Mouse (Mus musculus) cerebellum, postnatal 25 days (tissue): Measurements from ENCODE around the gene Atxn10.
"Not testable (repeated sequence)": the region's sequence is repeated elsewhere in the genome, so short reads cannot be mapped to it uniquely, and the experiment has no call there.

Source experiments
- DNase-seq, 2 experiments: peaks; one replicate each; pipeline ENCODE4 v3.0.0; 2021; ENCODE audit warnings: mixed read lengths in 2 of 2

Gene Atxn10

DNA sequence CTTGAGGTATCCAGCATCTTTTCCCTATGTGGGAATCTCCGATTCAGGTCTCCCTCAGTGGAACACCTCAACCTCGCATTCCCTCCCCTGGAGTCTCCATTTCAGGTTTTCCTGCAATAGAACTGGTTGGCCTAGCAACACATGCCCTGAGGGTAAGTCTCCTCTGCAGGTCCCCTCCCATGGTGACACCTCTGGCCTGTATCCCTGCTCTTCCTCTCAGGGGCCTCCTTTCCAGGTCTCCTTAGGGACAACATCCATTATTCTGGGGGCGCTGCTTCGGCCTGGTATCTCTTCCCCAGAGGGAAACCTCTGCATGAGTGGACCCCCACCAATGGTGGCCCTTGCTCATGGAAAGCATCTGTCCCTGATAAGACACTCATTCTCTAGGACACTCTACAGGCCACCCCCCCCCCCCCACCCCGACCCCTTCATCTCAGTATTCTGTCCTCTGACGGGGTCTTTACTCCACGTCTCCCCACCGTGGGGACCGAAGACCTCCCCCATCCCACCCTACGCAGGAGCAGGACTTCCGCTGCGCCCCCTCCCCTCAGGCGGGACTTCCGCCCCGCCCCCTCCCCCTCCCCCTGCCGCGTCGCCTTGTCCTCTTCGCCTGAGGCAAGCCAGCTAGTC, at the start of gene Atxn10:
Gene Atxn10 (plus strand): TSS at position 575 of the 630 bp plus-strand sequence.
- peak in 1 of 2 experiments; percentile 36 for DNase-seq

DNA sequence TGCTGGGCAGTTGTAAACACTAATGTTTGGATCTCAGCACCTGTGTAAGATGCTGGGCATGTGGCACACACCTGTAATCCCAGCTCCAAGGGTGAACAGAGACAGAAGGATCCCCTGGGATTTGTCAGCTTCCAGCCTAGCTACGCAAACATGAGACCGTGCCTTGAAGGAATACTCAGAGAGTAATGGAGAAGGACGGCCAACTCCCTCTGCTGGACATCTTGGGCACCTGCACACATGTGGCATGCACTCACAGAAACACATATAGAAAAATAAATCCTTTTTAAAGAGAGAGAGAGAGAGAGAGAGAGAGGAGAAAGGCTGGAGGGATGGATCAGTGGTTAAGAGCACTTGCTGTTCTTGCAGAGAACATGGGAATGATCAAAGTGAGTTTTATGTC, 41.4 kb upstream of the Atxn10 start:
- no peak for DNase-seq

DNA sequence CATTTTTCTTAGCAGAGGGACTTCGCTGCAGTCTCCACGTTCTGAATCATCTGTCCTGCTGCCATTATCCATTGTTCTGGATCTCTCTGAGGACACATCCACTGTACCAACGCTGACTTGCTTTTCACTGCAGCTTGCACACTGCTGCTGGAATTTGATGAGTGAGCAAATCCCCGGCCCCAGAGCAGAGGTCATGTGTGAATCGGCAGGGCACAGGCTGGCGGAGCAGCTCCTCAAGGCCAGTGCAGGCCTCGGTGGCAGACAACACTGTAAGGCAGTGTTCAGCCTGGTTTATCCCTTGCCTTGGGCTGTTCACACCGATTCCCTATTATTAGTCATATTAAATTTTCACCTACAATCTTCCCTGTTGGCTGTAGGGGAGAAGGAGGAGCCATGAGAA, 40.5 kb upstream of the Atxn10 start:
- no peak for DNase-seq

DNA sequence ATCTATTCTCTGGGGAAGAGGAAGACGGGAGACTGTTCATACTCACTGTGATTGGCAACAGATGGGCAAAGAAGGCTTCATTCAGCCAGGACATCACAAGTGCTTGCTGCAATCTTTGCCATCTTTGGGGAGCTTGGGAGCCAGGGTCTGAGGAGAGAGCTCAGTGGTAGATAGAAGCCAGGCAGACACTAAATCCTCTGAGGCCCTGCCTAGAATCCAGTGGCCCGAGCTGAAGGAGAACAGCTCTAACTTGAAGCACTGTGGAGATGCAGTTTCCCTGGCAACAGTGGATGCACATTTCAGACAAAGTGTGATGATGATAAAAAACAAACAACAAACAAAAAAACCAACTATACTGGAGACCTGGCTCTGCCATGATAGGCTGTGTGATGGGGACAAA, 40.1 kb upstream of the Atxn10 start:
- DNase-seq, result no peak

DNA sequence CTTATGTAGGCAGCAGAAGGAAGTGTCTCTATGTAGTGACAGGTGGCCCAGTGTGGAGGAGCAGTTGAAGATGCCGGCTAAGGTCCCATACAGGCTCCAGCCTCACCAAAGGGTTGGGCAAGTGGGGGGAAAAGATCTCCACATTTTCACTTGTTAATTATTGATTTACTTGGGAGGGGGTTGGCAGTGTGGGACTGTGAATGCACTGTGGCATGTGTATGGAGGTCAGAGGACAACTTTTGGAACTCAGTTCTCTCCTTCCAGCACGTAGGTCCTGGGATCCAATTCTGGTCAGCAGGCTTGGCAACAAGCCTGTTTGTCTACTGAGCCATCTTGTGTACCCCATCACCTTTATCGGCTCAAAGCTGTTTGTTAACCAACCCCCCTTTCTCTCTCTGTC, 39.5 kb upstream of the Atxn10 start:
- no peak for DNase-seq

DNA sequence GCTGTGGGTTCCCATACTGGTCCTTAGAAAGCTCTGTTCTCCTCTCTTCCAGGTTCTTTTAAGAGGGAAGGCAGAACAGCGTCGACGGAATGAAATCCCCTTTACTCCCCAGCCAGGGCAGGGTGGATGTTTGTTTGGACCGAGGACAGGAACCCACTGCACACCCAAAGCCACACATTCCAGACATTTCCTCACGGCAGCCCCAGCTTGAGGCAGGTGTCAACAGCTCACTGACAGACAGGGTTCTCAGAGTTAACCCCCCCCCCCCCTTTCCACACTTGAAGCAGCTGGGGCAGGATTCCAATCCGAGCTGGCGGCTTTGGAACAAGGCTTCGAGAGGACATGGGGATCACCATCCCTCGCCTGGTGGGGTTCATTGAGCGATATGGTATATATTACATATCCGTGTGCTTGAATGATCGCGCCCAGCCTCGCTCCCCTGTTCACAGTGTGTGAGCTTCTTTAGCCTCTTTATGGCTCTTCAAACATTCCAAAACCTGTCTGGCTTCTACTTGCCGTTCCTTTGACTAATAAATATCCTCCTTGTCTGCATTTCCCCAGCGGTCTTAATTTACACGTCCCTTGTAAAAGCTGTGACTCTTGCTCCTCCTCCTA, 37.8 kb upstream of the Atxn10 start:
- DNase-seq, result no peak

DNA sequence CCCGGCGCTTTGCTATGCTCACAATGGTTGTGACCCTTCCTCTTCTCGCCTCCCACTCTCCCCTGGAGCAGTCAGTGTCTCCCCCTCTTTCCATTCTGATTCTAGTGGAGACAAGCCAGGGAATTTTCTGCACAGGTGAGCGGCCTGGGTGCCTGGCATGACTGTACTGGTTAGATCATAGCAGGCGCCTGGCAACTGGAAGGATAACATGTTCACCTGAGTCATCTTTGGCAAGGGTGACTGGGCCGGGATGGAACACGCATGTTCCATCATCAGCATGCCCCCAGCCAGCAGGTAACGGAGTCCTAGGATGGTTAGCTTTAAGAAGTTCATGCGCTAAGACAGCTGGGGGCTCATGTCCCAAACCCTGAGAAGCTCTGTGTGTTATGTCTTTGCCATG, 37.1 kb upstream of the Atxn10 start:
- peak; percentile 40 to 50 for DNase-seq

DNA sequence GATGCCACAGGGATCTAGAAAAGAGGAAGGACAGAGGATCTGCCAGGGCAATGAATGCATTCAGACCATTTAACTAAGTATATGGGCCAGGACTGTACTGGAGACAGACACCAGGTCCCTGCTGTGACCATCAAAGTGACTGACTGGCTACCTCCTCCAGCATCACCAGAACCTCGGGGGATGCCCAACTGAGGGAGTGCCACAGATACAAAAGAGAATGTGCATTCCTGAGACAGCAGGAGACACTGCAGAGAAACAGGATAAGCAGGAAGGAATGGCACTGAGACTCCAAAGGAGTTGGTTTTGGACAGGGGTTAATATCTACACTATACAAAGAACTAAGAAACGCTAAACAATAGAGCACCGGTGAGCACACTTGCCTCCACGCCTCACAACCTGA, 32.8 kb upstream of the Atxn10 start:
- DNase-seq, result no peak

DNA sequence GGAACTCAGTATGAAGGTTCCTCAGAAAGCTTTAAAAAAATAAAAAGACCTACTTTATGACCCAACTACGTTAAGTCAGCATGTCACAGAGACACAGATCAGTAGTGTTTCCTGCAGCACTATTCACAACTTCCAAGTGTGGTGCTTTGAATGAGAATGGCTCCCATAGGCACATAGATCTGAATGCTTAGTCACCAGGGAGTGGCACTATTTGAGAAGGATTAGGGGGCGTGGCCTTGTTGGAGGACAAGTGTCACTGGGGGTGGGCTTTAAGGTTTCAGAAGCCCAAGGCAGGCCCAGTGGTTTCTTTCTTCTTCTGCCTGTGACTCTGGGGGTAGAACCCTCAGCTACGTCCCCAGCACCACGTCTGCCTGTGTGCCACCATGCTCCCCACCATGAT, 32.1 kb upstream of the Atxn10 start:
- DNase-seq, result no peak

DNA sequence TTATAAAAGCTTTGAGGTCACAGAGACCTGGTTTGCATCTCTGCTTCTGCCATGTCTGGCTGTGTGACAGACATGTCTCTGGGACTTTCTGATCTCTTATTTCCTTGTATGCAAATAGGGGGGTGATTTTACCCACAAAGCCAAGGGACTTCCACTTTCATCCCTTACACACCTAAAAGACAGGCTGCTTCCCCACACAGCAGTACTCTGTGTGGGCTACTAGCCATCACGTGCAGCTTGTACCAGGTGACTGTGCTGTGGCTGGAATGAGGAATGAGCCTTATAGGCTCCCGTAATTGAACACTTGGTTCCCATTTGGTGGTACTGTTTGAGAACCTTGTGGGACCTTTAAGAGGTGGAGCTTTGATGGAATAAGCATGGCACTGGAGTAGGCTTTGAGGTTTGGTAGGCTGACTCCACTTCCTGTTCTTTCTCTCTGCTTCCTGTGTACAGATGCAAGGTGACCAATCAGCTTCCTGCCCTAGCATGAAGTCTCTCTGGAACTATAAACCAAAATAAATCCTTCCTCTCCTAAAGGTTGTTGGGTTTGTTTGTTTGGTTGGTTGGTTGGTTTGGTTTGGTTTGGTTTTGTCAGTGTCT, 28.9 kb upstream of the Atxn10 start:
- no peak for DNase-seq

DNA sequence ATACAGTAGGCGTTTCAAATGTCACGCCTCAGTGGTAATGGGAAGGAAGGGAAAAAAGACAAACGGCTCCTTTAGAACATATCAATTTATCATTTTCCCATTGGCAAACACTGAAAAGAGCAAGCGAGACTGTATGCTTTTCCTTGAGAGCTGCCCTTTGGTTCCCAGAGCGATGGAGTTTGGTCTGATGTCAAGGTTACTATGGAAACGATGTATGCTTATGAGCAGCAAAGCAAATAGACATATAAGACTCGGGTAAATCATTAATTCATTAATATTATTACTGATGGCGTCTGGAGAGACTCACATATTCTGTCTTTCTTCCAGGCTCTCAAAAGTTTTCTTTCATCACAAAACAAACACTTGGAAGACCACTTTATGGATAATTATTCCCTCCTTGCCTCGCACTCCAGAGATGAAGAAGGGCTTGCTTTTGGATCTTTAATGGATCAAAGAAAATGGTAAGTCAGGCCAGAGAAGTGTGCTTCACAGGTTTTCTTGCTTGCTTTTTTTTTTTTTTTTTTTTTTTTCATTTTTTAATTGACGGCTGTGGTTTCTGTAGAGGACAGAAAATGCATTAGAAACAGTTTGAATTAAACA, 24.9 kb upstream of the Atxn10 start:
- DNase-seq, result no peak

DNA sequence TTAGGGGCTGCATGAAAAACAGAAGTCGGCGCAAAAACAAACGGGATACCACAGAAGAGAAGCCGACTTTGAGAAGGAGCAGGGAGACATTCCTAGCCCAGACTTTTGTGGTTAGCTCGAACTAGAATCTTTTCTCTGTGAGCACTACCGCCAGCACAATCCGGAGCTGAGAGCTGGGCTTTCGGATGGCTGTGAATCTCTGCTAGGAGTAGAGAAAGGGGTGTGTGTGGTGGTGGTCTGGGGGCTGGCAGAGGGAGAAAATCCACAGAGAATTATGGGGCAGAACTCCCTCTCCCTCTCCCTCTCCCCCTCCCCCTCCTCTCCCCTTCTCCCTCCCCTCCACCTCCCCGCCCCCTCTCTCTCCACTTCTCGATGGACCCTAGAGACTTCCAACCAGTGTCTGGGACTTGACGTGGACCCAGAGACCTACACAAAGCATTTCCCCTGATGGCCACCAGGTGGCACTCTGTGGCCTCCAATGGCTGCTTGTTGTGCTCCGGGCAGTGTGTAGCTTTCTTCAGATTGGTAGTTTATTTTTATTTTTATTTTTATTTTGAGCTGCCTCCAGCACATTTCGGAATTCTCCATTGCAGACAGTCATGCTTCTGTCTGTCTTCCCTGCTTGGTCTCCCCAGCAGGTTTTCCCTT, 20.5 kb upstream of the Atxn10 start:
- peak; percentile 85 to 88 for DNase-seq

DNA sequence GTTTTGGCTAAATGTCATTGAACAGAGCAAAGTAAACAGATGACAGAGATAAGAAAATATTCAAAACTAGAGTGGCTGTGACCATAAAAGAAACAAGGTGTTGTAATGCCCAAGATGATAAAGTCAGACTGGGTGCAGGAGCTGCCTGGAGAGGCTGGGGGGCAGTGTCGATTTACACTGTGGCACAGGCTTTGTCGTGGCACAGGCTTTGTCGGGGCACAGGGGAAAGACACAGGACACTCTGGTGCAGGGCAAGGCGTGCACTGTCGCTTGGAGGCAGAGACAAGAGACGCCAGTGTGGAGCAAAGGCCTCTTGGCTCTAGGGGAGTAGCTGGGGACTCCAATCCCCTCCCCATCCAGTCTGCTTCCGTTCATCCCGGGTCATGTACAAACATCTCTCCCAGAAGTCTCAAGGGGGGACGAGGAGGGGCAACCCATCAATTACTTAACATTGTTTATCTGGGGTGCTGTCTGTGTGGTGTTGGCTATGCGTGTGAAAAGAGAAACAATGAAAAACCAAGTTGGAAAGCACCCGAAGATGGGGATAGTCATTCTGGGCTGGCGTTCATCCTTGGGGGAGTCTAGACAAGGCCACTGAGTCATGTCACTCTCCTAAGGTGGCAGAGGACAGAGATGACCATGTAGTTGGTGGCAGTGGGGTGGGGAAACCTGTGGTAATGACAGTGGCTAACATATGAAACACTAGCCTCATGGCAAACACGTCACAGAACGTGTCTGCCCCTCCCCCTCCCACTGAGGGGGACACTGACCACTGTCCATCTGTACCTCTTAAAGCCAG, 19.5 kb upstream of the Atxn10 start:
- no peak for DNase-seq

DNA sequence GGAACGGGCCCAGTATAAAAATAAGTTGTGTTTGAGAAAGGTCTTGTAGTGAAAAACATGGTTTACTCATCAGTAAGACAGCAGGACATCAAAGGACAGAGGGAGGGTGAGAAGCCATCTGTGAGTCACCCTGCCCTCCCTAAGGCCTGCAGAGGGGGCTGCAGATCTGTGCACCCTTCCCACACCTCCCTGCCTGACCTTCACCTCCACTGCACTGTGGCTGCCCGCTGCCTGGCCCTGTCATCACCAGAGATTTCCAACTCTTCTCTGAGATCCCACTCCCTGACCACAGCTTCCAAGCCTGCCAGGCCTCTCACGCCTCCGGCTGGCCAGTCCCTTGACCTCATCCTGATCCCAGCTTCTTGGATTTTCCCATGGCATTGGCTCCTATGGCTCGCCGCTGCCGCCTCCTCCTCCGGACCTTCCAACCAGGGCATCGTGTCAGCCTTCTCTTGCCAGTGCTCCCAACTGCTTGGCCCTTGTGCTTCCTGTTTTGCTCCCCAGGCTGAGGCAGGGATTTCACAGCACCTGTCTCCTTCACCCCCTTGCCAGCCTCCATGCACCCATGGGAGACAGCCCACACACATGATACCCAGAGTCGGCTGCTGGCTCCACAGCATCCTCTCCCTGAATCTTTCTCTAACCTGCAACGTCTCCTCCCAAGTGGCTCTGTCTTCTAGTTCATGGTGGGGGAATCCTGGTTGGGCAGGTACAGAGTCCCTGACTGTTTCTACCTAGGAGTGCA, 15.9 kb upstream of the Atxn10 start:
- no peak for DNase-seq

DNA sequence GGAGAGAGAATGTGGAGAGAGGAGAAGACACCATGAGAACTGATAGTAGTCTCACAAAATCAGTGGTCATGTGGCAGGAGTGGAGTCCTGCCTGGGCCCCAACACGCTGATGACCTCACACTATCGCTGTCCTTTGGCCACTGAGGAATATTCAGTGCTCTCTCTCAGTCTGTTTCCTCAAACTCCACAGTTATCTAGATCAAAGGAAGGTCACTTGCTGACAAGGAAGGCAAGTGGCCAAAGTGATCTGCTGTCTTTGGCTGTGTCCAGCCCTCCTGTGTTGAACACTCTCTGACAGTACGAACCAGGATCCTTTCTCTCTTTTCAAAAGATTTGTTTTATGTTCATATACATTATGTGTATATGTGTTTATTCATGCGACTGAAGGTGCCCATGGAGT, 12.8 kb upstream of the Atxn10 start:
- no peak for DNase-seq

DNA sequence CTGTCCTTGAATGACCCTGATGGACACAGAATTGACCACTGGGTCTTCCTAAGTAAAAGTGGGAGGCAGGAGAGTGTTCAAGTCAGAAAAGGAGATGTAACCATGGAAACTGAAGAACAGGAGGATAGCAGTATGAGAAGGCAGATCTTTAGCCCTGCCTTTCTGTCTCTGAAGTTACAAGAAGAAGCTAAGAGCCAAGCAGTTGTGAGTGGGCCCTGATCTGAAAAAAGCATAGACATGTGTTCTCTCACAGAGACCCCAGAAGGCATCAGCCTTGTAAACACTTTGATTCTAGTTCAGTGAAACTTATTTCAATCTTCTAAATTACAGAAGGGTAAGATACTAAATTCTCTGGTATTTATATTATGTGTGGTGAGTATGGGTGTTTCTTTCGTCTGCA, 11.6 kb upstream of the Atxn10 start:
- no peak for DNase-seq

DNA sequence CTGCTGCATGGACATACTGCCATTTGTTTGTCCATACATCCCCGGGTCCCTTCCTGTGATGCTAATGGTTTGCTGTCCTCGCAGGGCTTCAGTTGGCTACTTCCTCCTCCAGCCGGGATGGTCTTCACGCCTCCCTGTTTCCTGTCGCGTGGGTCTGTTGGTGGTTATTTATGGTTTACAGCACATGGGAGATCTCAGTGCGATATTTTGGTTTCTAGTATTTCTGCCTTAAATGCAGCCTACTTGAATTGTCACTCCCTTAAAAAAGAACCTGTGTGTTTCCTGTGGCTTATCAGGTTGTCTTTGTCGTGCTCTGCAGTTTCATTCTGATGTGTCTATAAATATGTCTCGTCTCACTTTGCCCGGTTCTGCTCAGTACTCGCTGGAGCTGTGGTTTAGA, 8.2 kb upstream of the Atxn10 start:
- no peak for DNase-seq

DNA sequence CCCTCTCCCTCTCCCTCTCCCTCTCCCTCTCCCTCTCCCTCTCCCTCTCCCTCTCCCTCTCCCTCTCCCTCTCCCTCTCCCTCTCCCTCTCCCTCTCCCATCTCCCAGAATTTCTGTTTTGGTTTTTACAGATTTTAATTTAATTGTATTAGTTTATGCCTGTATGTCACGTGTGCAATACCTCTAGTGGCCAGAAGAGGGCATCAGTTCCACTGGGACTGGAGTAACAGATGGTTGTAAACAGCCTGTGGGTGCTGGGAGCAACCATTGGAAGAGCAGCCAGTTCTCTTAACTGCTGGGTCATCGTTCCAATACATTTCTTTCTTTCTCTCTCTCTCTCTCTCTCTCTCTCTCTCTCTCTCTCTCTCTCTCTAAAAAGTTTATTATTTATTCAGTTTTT, 7.6 kb upstream of the Atxn10 start:
- DNase-seq, result not testable (repeated sequence)

DNA sequence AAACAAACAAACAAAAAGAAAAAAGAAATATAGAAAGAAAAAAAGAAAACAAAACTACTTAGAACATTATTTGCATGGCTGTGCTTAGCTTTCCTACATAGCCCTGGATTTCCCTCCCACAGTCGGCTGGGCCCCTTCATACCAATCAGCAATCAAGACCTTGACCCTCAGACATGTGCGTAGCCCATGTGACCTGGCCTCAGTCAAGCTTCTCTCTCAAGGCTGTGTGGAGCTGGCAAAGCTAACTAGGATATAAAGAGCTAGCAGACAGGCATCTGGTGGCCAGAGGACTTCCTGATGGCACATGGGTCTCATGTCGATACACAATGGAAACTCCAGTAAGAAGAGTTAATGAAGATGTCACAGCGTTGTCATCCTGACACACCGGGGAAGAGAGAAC, 6.9 kb upstream of the Atxn10 start:
- no peak for DNase-seq

DNA sequence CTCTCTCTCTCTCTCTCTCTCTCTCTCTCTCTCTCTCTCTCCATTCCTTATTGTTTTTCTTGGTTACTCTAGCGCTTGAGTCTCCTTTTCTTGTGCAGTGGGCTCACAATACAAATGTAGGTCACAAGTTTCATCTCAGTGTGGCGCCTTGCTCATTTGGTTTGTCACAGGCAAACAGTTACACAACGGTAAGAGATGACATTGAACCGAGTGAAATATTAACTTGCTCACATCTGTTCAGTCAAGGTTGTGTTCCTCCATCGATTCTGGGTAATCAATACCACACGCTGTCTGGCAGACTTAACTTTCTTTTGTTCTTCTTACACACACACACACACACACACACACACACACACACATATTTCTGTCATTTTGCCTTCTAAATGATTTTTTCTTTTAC, 6.0 kb upstream of the Atxn10 start:
- no peak for DNase-seq

DNA sequence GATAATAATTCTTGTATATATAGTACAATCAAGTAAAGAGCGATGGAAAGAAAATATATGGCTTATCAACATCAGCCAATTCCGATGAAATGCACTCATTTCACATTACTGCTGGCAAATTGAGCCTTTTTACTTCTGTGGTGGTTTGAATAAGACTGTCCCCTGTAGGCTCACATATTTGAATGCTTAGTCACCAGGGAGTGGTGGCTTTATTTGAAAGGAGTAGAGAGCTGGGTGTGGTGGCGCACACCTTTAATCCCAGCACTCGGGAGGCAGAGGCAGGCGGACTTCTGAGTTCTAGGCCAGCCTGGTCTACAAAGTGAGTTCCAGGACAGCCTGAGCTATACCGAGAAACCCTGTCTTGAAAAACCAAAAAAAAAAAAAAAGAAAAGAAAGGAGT, 2.5 kb upstream of the Atxn10 start:
- DNase-seq, result not testable (repeated sequence)

DNA sequence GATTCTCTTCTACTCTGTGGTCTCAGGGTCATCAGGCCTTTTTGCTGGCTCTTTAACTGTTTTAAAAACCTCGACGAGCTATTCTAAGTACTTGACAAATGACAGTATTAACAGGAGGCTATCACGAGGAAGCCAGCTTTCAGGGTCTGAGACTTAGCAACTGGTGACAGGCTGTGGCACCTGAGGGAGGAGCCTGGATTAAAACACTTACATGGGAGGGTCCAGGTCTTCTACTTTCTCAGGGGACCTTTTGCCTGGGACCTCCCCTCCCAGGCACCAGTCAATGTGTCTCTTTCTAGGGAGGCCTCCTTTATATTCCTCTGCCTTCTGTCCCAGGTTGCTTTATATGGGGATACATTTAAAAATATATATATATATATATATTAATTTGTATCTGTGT, 1.8 kb upstream of the Atxn10 start:
- DNase-seq, result no peak
